Mouse (Mus musculus) spleen, adult 2 months (tissue): ENCODE measurements at regions not wholly inside any gene's neighbourhood (a gene's known extent, or its start where the extent isn't known, plus 50 kb on each side); places are given as distances from the start of the nearest gene placed in this dataset.

Source experiments
- DNase-seq, 2 experiments: peaks; one replicate each; pipeline versions ENCODE4 v3.0.0 to v3.0.0-alpha.2; 2012 to 2021; ENCODE audit warnings: low spot score in 2 of 2, low read depth in 1 of 2
- H3K27ac ChIP-seq: fragments of 200-500 bp; 2 replicates; pipeline ENCODE4 v1.5.1; 2012; ENCODE audit warnings: low read length, inconsistent platforms; ENCODE audit not compliant: insufficient read depth
- H3K27me3 ChIP-seq: fragments of 200-500 bp; 2 replicates; pipeline ENCODE4 v1.6.1; 2012; ENCODE audit warnings: mild to moderate bottlenecking, moderate library complexity, low read length, inconsistent platforms; ENCODE audit not compliant: control insufficient read depth, insufficient read depth
- H3K36me3 ChIP-seq: fragments of 200-500 bp; 2 replicates; pipeline ENCODE4 v1.6.1; 2012; ENCODE audit warnings: mild to moderate bottlenecking, low read length, inconsistent platforms; ENCODE audit not compliant: control insufficient read depth, insufficient read depth
- H3K4me1 ChIP-seq: fragments of 200-500 bp; 2 replicates; pipeline ENCODE4 v1.6.1; 2011; ENCODE audit warnings: inconsistent platforms; ENCODE audit not compliant: control insufficient read depth, insufficient read depth, insufficient read length
- H3K4me3 ChIP-seq: fragments of 200-500 bp; 2 replicates; pipeline ENCODE4 v1.5.1; 2011; ENCODE audit warnings: mild to moderate bottlenecking, inconsistent platforms; ENCODE audit not compliant: insufficient read depth, insufficient read length; ENCODE audit errors: extremely low read depth
- CTCF ChIP-seq: fragments of 200-500 bp; IDR thresholded peaks from 2 replicates; pipeline ENCODE4 v1.5.1; 2011; ENCODE audit warnings: mild to moderate bottlenecking, inconsistent platforms; ENCODE audit not compliant: insufficient read depth, insufficient read length, insufficient replicate concordance; ENCODE audit errors: extremely low read depth
- POLR2A ChIP-seq: fragments of 200-500 bp; IDR thresholded peaks from 2 replicates; pipeline ENCODE4 v1.6.1; 2011; ENCODE audit warnings: low read depth, low read length, inconsistent platforms
- WGBS: fragments of 180-500 bp; shearing (Covaris S2); methylation state at CpG from one replicate; pipeline ENCODE4 v1.1.7; 2018; 5-methylcytosine and 5-hydroxymethylcytosine counted together

DNA sequence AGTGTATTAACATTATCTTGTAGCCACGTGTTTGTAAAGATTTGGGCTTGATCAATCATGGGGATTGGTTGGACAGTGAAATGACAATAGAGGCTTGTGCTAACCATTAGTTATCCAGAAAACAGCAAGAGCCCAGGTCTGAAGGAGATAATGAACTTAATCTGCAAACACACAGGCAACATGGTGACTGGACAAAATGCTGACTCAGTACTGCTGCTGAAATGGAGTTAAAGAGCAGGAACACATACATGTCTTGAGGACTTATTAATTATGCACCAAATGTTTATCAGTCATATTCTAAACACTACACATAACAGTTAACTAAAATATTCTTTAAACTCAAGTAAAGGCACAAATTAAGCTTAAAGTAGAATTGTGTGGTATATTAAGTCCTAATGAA lies 528.6 kb downstream of the Etv1 start:
- 76% methylated on average over 1 of the region's 1 CpGs for WGBS
- H3K27me3 ChIP-seq, result no peaks in the 10 kb centered on the region

DNA sequence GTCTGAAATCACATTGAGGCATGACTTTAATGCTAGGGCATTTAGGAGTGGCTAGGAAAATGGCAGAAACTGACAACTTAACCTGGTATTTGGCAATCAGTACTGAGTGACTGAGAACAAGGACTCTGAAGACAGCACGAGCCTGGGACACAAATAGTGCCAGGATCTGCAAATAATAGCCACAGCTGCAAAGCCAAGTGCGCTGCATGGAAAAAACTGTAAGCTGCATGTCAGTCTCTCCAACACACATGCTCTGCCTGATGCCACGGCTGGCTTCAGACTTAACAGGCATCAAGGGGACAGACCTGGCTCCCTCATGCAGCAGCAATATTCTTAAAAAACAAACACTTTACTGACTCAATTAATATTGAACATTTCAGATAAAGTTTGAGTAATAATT lies 530.7 kb downstream of the Etv1 start:
- WGBS, result 85% methylated on average over 3 of the region's 3 CpGs
- Histone ChIP-seq H3K36me3 (no peaks in the 10 kb centered on the region), H3K27ac (no peak overlapping the region), H3K27me3 (no peaks in the 10 kb centered on the region), H3K4me1 (no peaks in the 10 kb centered on the region), H3K4me3 (no peak overlapping the region)
- TF ChIP-seq CTCF (no peak), POLR2A (no peak)
- DNase-seq, result no peak

More for the DNA sequence above, 528.6 kb downstream of the Etv1 start:
- Histone ChIP-seq H3K27ac (no peak overlapping the region), H3K36me3 (no peaks in the 10 kb centered on the region), H3K4me3 (no peak overlapping the region), H3K4me1 (no peaks in the 10 kb centered on the region)
- TF ChIP-seq CTCF (no peak), POLR2A (no peak)
- DNase-seq, result no peak

DNA sequence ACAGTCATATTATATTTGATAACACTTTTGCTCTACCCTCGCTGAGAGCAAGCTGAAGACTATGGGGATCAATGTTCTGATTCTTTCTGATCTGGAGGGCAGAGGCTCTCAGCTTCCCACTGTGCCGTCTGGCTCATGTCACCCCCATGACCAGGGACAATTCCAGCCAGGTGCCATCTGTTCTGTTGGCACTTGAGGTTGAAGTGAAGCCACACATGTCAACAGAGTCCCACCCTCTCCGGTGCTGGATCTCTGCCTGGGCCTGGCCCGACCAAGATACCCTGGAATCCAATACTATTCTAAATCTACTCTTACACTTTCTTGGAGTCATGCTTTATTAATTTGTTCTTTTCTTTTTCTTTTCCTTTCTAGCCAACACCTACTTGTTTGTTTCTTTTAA lies 538.0 kb downstream of the Etv1 start:
- no peak for DNase-seq
- Histone ChIP-seq H3K27ac (no peak overlapping the region), H3K36me3 (no peaks in the 10 kb centered on the region), H3K4me3 (no peak overlapping the region), H3K4me1 (no peaks in the 10 kb centered on the region), H3K27me3 (no peaks in the 10 kb centered on the region)
- TF ChIP-seq POLR2A (no peak), CTCF (no peak)
- WGBS, result 82% methylated on average over 4 of the region's 4 CpGs

DNA sequence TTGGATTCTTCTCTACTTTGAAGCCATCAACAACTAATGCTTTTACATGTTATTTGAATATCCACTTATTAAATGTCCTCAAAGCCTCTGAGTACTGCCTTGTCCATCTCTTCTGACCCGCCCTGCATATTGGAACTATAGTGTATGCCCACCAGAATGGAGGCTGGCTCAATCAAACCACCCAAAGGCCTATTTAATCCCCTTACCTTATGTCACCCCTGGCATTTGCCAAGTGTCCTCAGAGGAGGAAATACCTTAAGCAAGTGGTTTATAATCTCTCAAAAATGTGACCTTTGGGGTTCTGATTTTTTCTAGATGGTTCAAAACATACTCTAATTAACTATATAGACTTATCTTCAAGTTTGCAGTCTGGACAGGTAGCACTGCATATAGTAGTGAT lies 542.3 kb downstream of the Etv1 start:
- Histone ChIP-seq H3K27me3 (no peaks in the 10 kb centered on the region), H3K36me3 (no peaks in the 10 kb centered on the region), H3K4me3 (no peak overlapping the region), H3K27ac (no peak overlapping the region), H3K4me1 (no peaks in the 10 kb centered on the region)
- DNase-seq, result no peak
- TF ChIP-seq POLR2A (no peak), CTCF (no peak)
- 74% methylated on average over 1 of the region's 1 CpGs for WGBS

DNA sequence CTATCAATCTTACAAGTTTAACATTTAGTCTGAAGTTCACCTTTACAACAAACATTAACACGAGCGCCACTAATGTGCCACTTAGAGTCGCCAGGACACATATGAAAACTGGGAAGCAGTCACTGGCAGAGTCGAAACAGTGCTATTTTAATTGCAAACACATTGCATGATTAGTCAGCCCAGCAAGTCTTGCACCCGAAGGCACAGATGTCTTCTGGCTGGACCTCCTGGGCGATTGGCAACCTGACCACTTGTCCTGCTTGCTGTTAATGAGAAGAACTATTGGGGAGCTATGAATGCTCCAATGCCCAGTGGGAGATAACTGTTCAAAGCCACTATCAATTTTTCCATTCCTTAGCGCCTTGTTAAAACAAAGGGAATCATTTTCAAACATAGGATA lies 547.0 kb downstream of the Etv1 start:
- DNase-seq, result no peak
- TF ChIP-seq POLR2A, result no peak
- no peak for TF ChIP-seq CTCF
- H3K36me3 ChIP-seq, result no peaks in the 10 kb centered on the region
- WGBS, result 87% methylated on average over 7 of the region's 7 CpGs
- no peaks in the 10 kb centered on the region for H3K27me3 ChIP-seq
- no peak overlapping the region for H3K27ac ChIP-seq
- no peaks in the 10 kb centered on the region for H3K4me1 ChIP-seq
- H3K4me3 ChIP-seq, result no peak overlapping the region

DNA sequence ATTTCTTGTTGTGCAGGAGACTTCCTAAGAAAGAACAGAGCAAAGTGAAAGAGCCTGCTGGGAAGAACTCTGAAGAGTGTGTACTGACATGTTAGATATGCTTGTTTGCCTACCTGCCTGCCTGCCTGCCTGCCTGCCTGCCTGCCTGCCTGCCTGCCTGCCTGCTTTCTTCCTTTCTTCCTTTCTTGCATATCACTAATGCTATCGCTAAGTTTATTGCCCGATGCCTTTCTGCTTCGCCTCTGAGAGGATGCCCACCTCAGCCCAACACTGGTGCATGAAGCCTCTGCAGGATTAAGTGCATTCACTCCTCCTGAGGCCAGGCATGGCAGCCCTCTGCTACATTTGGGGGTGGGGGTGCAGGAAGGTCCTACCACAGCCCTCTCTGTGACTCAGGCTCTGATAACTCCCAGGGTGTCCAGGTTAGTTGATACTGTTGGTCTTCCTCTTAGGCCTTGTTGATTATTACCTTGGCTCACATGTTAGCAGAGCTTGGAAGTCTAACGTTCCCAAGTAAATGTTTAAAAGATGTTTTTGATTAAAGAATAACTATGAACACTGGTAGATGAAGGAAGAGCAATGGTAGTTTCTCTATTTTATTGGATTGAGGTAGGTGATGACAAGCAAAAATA lies 547.6 kb downstream of the Etv1 start:
- no peaks in the 10 kb centered on the region for H3K27me3 ChIP-seq
- WGBS, result 93% methylated on average over 4 of the region's 4 CpGs
- H3K4me1 ChIP-seq, result no peaks in the 10 kb centered on the region
- H3K36me3 ChIP-seq, result no peaks in the 10 kb centered on the region
- no peak for DNase-seq
- no peak overlapping the region for H3K27ac ChIP-seq
- TF ChIP-seq CTCF (no peak), POLR2A (no peak)
- H3K4me3 ChIP-seq, result no peak overlapping the region

DNA sequence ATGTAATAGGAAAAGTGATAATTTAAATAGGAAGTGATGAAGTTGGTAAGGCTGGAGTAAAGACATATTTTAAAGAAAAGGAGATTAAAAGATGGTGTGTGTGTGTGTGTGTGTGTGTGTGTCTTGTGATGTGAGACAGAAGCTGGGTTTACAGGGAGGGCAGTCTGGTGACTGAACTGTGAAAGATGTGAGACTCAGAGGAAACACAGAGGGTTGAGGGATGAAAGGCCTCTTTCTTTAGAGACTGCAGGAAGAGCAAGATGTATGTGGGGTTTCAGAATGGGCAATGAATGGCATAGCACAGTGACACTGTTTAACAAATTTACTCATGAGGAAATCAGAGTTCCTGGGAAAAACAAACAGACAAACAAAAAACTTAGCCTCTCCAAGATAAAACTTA lies 549.2 kb downstream of the Etv1 start:
- no peaks in the 10 kb centered on the region for H3K36me3 ChIP-seq
- H3K27me3 ChIP-seq, result no peaks in the 10 kb centered on the region
- TF ChIP-seq POLR2A (no peak), CTCF (no peak)
- no peak for DNase-seq
- no peak overlapping the region for H3K27ac ChIP-seq
- no peak overlapping the region for H3K4me3 ChIP-seq
- no peaks in the 10 kb centered on the region for H3K4me1 ChIP-seq

DNA sequence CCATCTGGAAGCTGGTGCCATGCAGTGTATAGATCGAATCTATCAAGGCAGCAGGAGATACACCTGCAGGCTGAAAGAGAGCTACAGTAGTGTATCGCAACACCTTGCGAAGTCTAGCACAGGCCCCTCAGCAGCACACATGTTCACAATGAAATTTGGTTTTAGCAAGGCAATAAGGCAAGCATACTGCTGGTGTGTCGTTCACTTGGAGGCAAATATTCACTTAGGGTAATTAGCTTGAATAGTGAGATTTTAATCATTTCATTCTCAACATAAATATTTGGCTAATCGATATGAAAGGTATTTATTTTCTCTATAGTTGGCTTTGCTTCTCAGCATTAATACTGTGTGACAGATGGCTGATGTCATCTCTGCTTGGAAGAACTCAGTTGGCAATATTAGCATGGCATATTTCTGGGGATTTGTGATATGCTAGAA lies 559.9 kb downstream of the Etv1 start:
- DNase-seq, result no peak
- Histone ChIP-seq H3K27me3 (no peaks in the 10 kb centered on the region), H3K36me3 (no peaks in the 10 kb centered on the region), H3K4me3 (no peak overlapping the region), H3K27ac (no peak overlapping the region), H3K4me1 (no peaks in the 10 kb centered on the region)
- WGBS, result 91% methylated on average over 5 of the region's 5 CpGs
- no peak for TF ChIP-seq POLR2A
- TF ChIP-seq CTCF, result no peak
